Mouse (Mus musculus) limb, embryonic 11.5 days (tissue): Measurements from ENCODE around the gene Cyp2j9. TPM values are rescaled to one million over a fixed set of nuclear protein-coding genes. Genes with fewer than 3 reads are reported as not detected.

Source experiments
- polyA plus RNA-seq: library from polyadenylated mRNA; unstranded; fragments of >200 nt; fragmentation: Nextera tagmentation; extraction: Ambion mirVana; gene quantifications from 2 replicates; pipeline ENCODE4 v1.2.1, GENCODE M21; 2014

The Cyp2j9 gene
- polyA plus RNA-seq, 1 experiment from 2014 or later, result 0.79 TPM

Other genes with a start within 250 kb of the Cyp2j9 start
- gene Cyp2j11, start 242.9 kb downstream of the Cyp2j9 start, polyA plus RNA-seq, result not detected in 2 replicates
- gene Cyp2j8, start 84.2 kb downstream of the Cyp2j9 start, polyA plus RNA-seq, result not detected in 2 replicates
- 4.6 and 5.6 TPM in 2 replicates for gene Cyp2j6, start 37.9 kb downstream of the Cyp2j9 start, polyA plus RNA-seq
- gene Cyp2j5, start 72.6 kb upstream of the Cyp2j9 start, polyA plus RNA-seq, result not detected in 2 replicates
- not detected in 2 replicates for gene Gm12695, start 193.6 kb upstream of the Cyp2j9 start, polyA plus RNA-seq